Mouse (Mus musculus) neural tube, embryonic 12.5 days (tissue): Measurements from ENCODE around the gene Sec23b. TPM values are rescaled to one million over a fixed set of nuclear protein-coding genes. Genes with fewer than 3 reads are reported as not detected.

Experiments
- ATAC-seq: fragments of 200-750 bp; cut with Nextera tagmentation; 2 replicates; pipeline ENCODE4 v1.8.0; 2017; ENCODE audit warnings: low read depth, mild to moderate bottlenecking, moderate TSS enrichment, moderate library complexity; ENCODE audit not compliant: low FRiP score
- H3K27ac ChIP-seq: fragments of 300-500 bp; sonication (generic); 2 replicates; pipeline ENCODE4 v1.5.1; 2016
- H3K27me3 ChIP-seq: fragments of 300-500 bp; sonication (generic); replicated peaks from 2 replicates; pipeline ENCODE4 v1.6.1; 2016; ENCODE audit warnings: mild to moderate bottlenecking
- H3K36me3 ChIP-seq: fragments of 300-500 bp; sonication (generic); 2 replicates; pipeline ENCODE4 v1.6.1; 2016; ENCODE audit warnings: mild to moderate bottlenecking
- H3K4me1 ChIP-seq: fragments of 300-500 bp; sonication (generic); 2 replicates; pipeline ENCODE4 v1.6.1; 2016
- H3K4me2 ChIP-seq: fragments of 300-500 bp; sonication (generic); replicated peaks from 2 replicates; pipeline ENCODE4 v1.6.1; 2016; ENCODE audit warnings: mild to moderate bottlenecking
- H3K4me3 ChIP-seq: fragments of 300-500 bp; sonication (generic); 2 replicates; pipeline ENCODE4 v1.5.1; 2016
- H3K9ac ChIP-seq: fragments of 300-500 bp; sonication (generic); 2 replicates; pipeline ENCODE4 v1.6.1; 2016; ENCODE audit warnings: mild to moderate bottlenecking
- H3K9me3 ChIP-seq: fragments of 300-500 bp; sonication (generic); 2 replicates; pipeline ENCODE4 v1.6.1; 2016; ENCODE audit warnings: mild to moderate bottlenecking
- WGBS: fragments of 180-500 bp; shearing (Covaris S2); methylation state at CpG from one replicate; pipeline ENCODE4 v1.1.7; 2016; 5-methylcytosine and 5-hydroxymethylcytosine counted together
- polyA plus RNA-seq: library from polyadenylated mRNA; unstranded; fragments of >200 nt; fragmentation: Nextera tagmentation; extraction: Ambion mirVana; gene quantifications from 2 replicates; pipeline ENCODE4 v1.2.1, GENCODE M21; 2016

Gene Sec23b
- polyA plus RNA-seq, 1 experiment from 2014 or later: 96.1 TPM

DNA sequence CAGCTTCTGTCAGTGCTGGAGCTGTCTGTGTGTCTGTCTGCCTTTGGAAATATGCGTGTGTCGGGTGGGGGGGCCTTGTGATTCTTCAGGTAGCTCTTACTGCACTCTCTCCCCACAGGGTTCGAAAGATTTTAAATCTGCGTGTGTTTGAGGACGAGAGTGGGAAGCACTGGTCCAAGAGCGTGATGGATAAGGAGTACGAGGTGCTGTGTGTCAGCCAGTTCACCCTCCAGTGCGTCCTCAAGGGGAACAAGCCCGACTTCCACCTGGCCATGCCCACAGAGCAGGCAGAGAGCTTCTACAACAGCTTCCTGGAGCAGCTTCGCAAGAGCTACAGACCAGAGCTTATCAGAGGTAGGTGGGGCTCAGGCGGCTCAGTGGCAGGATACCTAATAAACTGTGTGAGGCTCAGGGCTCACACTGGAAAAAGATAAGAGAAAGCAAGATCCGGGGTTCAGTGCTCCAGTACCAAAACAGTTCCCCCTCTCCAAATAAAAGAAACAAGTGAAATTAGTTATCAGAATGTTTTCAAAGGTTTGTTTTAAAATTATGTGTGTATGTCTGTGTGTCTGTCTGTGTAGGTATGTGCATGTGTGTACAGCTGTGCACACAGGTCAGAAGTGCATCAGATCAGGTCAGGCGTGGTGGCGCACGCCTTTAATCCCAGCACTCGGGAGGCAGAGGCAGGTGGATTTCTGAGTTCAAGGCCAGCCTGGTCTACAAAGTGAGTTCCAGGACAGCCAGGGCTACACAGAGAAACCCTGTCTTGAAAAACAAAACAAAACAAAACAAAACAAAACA lies 61.2 kb downstream of the Sec23b start:
- Histone ChIP-seq H3K27me3 (no peaks in the 10 kb centered on the region), H3K36me3 (no peaks in the 10 kb centered on the region), H3K9ac (no peak overlapping the region), H3K4me3 (no peak overlapping the region), H3K9me3 (no peaks in the 10 kb centered on the region), H3K4me2 (no peak overlapping the region), H3K27ac (no peak overlapping the region), H3K4me1 (no peaks in the 10 kb centered on the region)
- no peak for ATAC-seq
- 93% methylated on average over 16 of the region's 16 CpGs for WGBS

DNA sequence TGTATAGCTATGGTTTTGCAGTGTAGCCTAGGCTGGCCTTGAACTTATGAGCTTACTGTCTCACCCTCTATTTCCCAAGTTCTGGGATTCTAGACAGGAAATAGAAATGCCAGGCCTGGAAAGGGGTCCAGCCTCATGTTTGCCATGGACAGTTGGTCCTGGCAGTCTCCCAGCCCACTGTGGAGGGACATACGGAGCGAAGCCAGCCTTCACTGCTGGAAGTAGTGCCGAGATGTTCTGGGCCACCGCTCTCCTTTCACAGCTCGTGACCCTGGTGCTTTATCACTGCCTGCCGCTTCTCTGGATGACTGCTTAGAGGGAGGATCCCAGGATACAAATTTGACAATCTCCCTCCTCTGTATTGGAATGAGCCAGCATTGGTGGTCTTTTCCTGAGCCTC lies 65.5 kb downstream of the Sec23b start:
- Histone ChIP-seq H3K27ac (no peak overlapping the region), H3K36me3 (no peaks in the 10 kb centered on the region), H3K4me2 (no peak overlapping the region), H3K9me3 (0 out of 2 replicates have a peak, but pooled peaks cover 3% of the 10 kb centered on the region), H3K27me3 (no peaks in the 10 kb centered on the region), H3K4me1 (no peaks in the 10 kb centered on the region), H3K9ac (no peak overlapping the region), H3K4me3 (no peak overlapping the region)
- no peak for ATAC-seq
- WGBS: 52% methylated on average over 6 of the region's 6 CpGs

DNA sequence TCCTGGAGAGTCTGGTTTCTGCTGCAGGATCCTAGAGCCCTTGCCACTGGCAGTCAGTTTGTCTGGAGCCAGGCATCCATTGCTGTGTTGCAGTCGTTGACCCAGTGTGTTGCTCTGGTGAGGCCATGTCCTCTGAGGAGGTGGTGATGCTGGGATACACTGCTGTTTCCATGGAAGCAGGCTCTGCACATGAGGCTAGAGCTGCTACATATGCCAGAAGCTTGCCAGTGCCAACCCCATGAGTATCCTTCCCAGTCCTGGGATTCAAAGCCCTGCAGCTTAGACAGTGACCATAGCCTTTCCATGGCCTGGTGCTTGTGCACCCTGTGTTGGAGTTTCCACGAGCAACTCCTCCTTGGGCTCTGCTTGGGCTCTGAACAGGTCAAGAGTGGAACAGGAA lies 77.5 kb downstream of the Sec23b start:
- Histone ChIP-seq H3K4me1 (no peaks in the 10 kb centered on the region), H3K9ac (no peak overlapping the region), H3K27ac (no peak overlapping the region), H3K27me3 (no peaks in the 10 kb centered on the region), H3K9me3 (no peaks in the 10 kb centered on the region), H3K4me3 (no peak overlapping the region), H3K36me3 (no peaks in the 10 kb centered on the region), H3K4me2 (no peak overlapping the region)
- WGBS: 86% methylated on average over 2 of the region's 2 CpGs
- ATAC-seq: no peak

DNA sequence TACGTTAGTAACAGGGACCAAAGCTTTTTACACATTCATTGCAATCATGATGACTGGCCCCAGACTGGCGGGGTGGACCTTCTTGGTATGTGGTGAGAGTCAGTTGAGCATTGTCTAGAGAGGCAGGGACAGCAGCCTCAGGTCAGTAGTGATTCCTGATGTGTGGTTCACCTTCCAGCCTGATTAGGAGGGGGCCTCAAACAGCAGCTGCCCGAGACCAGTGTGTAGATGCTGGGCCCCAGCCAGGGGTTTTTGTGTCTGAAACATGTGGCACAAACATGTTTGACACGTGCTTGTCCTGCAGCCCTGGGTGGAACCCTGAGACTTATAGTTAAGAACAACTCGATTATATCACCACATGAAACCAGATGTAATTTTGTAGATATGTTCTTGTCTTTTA lies 78.2 kb downstream of the Sec23b start:
- Histone ChIP-seq H3K9ac (no peak overlapping the region), H3K4me3 (no peak overlapping the region), H3K4me2 (no peak overlapping the region), H3K27me3 (no peaks in the 10 kb centered on the region), H3K4me1 (no peaks in the 10 kb centered on the region), H3K9me3 (no peaks in the 10 kb centered on the region), H3K36me3 (no peaks in the 10 kb centered on the region), H3K27ac (no peak overlapping the region)
- ATAC-seq: no peak
- 77% methylated on average over 5 of the region's 5 CpGs for WGBS

DNA sequence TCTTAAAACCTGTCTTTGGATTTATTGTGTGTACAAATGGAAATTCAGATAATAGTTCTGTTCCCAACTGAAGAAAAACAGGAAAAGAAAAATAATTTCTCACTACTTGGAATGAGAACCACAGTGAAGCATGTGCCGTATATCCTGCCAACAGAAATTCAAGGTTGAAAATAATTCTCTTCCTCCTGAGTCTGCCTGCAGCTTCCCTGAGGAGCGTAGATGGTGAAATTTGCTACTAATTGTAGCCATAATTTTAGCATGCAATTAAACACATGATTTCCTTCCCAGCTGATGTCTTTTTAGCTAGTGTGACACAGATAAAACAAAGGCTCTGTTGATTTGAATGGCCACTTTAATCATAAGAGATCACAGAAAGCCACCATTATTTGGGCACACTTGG lies 78.7 kb downstream of the Sec23b start:
- Histone ChIP-seq H3K36me3 (no peaks in the 10 kb centered on the region), H3K9me3 (no peaks in the 10 kb centered on the region), H3K9ac (no peak overlapping the region), H3K27ac (no peak overlapping the region), H3K4me1 (no peaks in the 10 kb centered on the region), H3K4me2 (no peak overlapping the region), H3K27me3 (no peaks in the 10 kb centered on the region), H3K4me3 (no peak overlapping the region)
- peak; percentile 4; the same call in 1 of the 2 replicates for ATAC-seq
- 71% methylated on average over 2 of the region's 2 CpGs for WGBS

DNA sequence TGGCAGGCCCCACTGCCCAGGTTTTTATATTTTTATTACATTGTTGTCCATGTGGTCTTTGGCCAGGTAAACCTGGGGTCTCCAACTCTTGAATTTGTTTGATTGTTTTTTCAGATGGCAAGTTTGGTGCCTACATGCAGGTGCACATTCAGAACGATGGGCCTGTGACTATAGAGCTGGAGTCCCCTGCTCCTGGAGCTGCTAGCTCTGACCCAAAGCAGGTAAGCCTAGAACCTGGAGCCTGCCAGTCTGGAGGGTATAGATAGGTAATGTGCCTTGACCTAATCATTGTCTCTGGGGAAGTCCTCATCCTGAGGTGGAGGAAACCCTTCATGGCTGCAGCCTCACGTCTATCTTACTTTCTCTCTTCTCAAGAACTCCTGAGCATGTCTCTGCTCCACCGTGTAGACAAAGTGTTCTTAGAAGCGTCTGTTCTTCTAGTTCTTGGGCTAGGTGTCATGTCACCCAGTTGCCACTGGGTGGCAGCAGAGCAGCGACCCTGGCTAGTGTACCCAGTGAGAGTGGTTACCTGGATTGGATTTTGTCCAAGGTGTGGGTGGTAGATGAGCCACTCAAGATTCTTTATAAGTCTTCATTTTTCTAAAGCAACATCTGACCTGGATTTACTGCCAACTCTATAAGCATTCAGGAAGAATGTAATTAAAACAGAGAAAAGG lies 79.8 kb downstream of the Sec23b start:
- Histone ChIP-seq H3K9me3 (no peaks in the 10 kb centered on the region), H3K4me1 (peaks cover 6% of the 10 kb centered on the region; the same call in 1 of the 2 replicates), H3K27me3 (no peaks in the 10 kb centered on the region), H3K9ac (no peak overlapping the region), H3K36me3 (no peaks in the 10 kb centered on the region), H3K4me2 (no peak overlapping the region), H3K4me3 (no peak overlapping the region), H3K27ac (no peak overlapping the region)
- peak; percentile 68; the same call in 1 of the 2 replicates for ATAC-seq
- 29% methylated on average over 5 of the region's 5 CpGs for WGBS

DNA sequence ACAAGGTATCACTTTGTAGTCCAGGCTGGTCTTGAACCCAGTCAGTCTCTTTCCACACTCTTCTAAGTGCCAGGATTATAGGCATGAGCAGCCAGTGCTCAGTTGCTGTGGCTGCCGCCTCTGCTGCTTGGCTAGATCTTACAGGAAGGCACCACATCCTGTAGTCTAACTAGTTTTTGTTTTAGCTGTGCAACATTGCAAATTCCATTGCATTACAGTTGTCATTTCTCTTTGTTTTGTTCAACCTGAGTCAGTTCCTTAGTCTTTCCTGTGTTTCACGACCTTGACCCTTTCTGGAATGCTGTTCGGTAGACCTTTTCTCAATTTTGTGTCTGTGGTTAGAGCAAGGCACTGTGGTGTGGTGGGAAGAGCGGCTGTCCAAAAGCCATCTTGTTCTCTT lies 81.2 kb downstream of the Sec23b start:
- H3K9ac ChIP-seq: no peak overlapping the region
- no peak for ATAC-seq
- no peak overlapping the region for H3K4me3 ChIP-seq
- peaks cover 6% of the 10 kb centered on the region; the same call in 1 of the 2 replicates for H3K4me1 ChIP-seq
- H3K36me3 ChIP-seq: no peaks in the 10 kb centered on the region
- H3K27ac ChIP-seq: no peak overlapping the region
- H3K4me2 ChIP-seq: no peak overlapping the region
- WGBS: 91% methylated on average over 4 of the region's 4 CpGs
- H3K27me3 ChIP-seq: no peaks in the 10 kb centered on the region
- no peaks in the 10 kb centered on the region for H3K9me3 ChIP-seq

DNA sequence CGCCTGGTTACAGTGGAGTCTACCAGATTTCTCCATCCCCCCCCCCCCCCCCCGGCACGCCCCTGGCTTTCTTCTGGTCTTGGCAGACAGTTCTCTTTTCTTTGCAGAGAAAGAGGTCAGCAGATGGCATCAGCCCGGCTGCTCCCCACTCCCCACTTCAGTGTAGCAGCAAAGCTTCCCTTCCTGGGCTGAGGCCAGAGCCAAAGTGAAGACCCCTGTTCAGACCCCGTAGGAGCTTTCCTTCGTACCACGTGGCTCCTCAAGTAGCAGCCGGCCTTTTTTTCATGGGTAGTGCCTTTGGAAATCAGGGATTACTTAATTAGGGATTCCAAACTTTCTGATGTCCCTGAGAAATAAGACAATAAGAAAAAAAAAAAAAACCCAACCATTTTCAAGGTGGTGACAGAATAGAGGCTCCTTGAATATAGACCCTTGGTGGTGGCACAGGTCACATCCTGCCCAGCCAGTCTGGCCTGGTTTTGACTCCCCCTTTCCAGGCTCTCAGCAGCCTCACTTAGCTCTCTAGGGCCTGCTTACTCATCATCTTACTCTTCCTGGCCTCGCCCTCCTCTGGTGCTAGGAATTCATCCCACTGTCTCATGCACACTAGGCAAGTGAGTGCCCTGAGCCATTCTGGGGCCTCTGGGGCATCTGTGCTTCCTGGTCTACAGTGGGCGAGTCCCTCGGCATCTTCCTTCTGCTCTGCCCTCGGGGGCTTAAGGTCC lies 81.8 kb downstream of the Sec23b start:
- 80% methylated on average over 12 of the region's 12 CpGs for WGBS
- H3K4me3 ChIP-seq: no peak overlapping the region

DNA sequence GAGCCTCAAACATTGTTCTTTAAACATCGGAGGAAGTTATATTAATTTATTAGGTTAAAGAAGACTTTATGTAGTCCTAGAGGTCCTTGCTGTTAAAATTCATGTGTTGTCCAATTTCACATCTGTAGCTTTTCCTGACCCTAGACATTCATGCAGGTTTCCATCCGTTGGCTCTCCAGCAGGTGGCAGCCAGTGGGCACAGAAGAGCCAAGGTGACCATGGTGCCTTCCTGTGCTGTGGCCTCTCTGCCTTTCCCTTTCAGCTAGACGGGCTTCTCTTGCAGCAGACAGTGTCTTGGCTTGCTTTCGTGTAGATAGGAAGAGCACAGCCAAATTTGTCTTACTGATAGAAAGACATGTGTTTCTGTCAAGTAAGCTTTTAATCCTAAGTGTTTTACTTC lies 82.7 kb downstream of the Sec23b start:
- H3K27me3 ChIP-seq: no peaks in the 10 kb centered on the region
- no peak overlapping the region for H3K27ac ChIP-seq
- no peak overlapping the region for H3K9ac ChIP-seq
- H3K36me3 ChIP-seq: no peaks in the 10 kb centered on the region
- no peak overlapping the region for H3K4me3 ChIP-seq
- no peaks in the 10 kb centered on the region for H3K9me3 ChIP-seq
- no peak overlapping the region for H3K4me2 ChIP-seq
- H3K4me1 ChIP-seq: peaks cover 6% of the 10 kb centered on the region; the same call in 1 of the 2 replicates
- WGBS: 72% methylated on average over 4 of the region's 4 CpGs
- no peak for ATAC-seq

More for the DNA sequence above, 81.8 kb downstream of the Sec23b start:
- Histone ChIP-seq H3K27me3 (no peaks in the 10 kb centered on the region), H3K9ac (no peak overlapping the region), H3K4me1 (peaks cover 6% of the 10 kb centered on the region; the same call in 1 of the 2 replicates), H3K4me2 (no peak overlapping the region), H3K36me3 (no peaks in the 10 kb centered on the region), H3K27ac (no peak overlapping the region), H3K9me3 (no peaks in the 10 kb centered on the region)
- no peak for ATAC-seq

DNA sequence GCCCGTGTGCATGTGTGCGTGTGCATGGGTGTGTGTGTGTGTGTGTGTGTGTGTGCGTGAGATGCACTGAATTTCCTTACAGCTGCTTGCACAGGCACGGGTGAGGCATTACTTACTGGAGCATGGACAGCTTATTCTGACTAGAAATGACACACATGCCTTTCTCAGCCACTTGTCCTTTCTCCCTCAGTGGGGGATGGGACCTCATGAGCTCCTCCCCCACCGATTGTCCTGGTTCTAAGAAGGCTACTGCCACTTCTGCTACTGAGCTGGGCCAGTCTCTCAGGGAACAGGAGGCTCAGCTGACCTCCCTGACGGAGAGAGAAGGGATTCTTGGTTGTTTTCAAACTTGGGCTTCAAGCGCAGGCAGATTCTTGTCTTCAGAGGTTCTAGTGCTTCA lies 84.1 kb downstream of the Sec23b start:
- Histone ChIP-seq H3K4me1 (peaks cover 6% of the 10 kb centered on the region; the same call in 1 of the 2 replicates), H3K36me3 (no peaks in the 10 kb centered on the region), H3K9ac (no peak overlapping the region), H3K27me3 (no peaks in the 10 kb centered on the region), H3K4me2 (no peak overlapping the region), H3K4me3 (no peak overlapping the region), H3K9me3 (no peaks in the 10 kb centered on the region), H3K27ac (no peak overlapping the region)
- 81% methylated on average over 7 of the region's 7 CpGs for WGBS
- ATAC-seq: no peak
